Mouse (Mus musculus) myocyte (in vitro differentiated cells): ENCODE measurements around the gene Rabac1.

Experiments
- CEBPB ChIP-seq: IDR thresholded peaks from 2 replicates; pipeline ENCODE4 v1.6.1; 2011; ENCODE audit warnings: mild to moderate bottlenecking, moderate library complexity; ENCODE audit not compliant: poor library complexity, insufficient read depth, severe bottlenecking
- E2F4 ChIP-seq: IDR thresholded peaks from one replicate; pipeline ENCODE4 v1.6.1; 2011; ENCODE audit warnings: mild to moderate bottlenecking, control low read depth, moderate library complexity; ENCODE audit not compliant: insufficient read depth
- MAX ChIP-seq: IDR thresholded peaks from one replicate; pipeline ENCODE4 v1.6.1; 2011; ENCODE audit warnings: low read depth, mild to moderate bottlenecking, control low read depth
- MYOD1 ChIP-seq, 3 experiments: IDR thresholded peaks; one replicate each; pipeline ENCODE4 v1.6.1; 2011; ENCODE audit warnings: control low read depth in 2 of 3, low read depth in 2 of 3, mild to moderate bottlenecking in 2 of 3, moderate library complexity in 1 of 3; ENCODE audit not compliant: insufficient read length in 2 of 3, control insufficient read depth in 1 of 3
- MYOG ChIP-seq, 3 experiments: IDR thresholded peaks; one replicate each; pipeline ENCODE4 v1.6.1; 2011; ENCODE audit warnings: control low read depth in 2 of 3, low read depth in 2 of 3, mild to moderate bottlenecking in 2 of 3; ENCODE audit not compliant: insufficient read length in 2 of 3, control insufficient read depth in 1 of 3, insufficient read depth in 1 of 3
- POLR2A ChIP-seq: IDR thresholded peaks from one replicate; pipeline ENCODE4 v1.6.1; 2011; ENCODE audit warnings: low read depth, mild to moderate bottlenecking, control low read depth, moderate library complexity; ENCODE audit not compliant: insufficient read length
- POLR2AphosphoS2 ChIP-seq: IDR thresholded peaks from one replicate; pipeline ENCODE4 v1.6.1; 2011; ENCODE audit warnings: low read depth, control low read depth; ENCODE audit not compliant: insufficient read length
- REST ChIP-seq: IDR thresholded peaks from one replicate; pipeline ENCODE4 v1.6.1; 2011; ENCODE audit warnings: mild to moderate bottlenecking, control low read depth, moderate library complexity; ENCODE audit not compliant: insufficient read depth, insufficient read length
- SRF ChIP-seq: IDR thresholded peaks from one replicate; pipeline ENCODE4 v1.6.1; 2011; ENCODE audit warnings: low read depth; ENCODE audit not compliant: control insufficient read depth, insufficient read length
- TCF12 ChIP-seq: IDR thresholded peaks from one replicate; pipeline ENCODE4 v1.6.1; 2011; ENCODE audit warnings: mild to moderate bottlenecking, control low read depth; ENCODE audit not compliant: poor library complexity, insufficient read depth, severe bottlenecking
- TCF3 ChIP-seq: IDR thresholded peaks from one replicate; pipeline ENCODE4 v1.6.1; 2011; ENCODE audit warnings: low read depth, control low read depth; ENCODE audit not compliant: insufficient read length
- USF1 ChIP-seq: IDR thresholded peaks from one replicate; pipeline ENCODE4 v1.6.1; 2011; ENCODE audit warnings: low read depth, mild to moderate bottlenecking, control low read depth, moderate library complexity

GRCm38 (mm10) chr7:24980439-24980838 lies 7.9 kb upstream of the Rabac1 start:
- TF ChIP-seq MYOD1 (IDR thresholded peaks at IDR 0.05; ENCODE audit: control insufficient read depth in 1 of 3, insufficient read length in 2 of 3, low read depth in 2 of 3) (no peak), POLR2A (no peak), MYOG (IDR thresholded peaks at IDR 0.05; ENCODE audit: control insufficient read depth in 1 of 3, insufficient read depth in 1 of 3, insufficient read length in 2 of 3, low read depth in 2 of 3) (no peak), CEBPB (no peak), E2F4 (no peak), MAX (no peak), SRF (no peak), POLR2AphosphoS2 (no peak), TCF12 (no peak), REST (no peak), USF1 (no peak), TCF3 (no peak)
